Mouse (Mus musculus) stomach, postnatal 0 days (tissue): Measurements from ENCODE around the gene Dppa3. TPM values are rescaled to one million over a fixed set of nuclear protein-coding genes. Genes with fewer than 3 reads are reported as not detected.

Experiments used
- ATAC-seq: fragments of 200-750 bp; cut with Nextera tagmentation; 2 replicates; pipeline ENCODE4 v1.8.0; 2017; ENCODE audit not compliant: low FRiP score, low TSS enrichment
- DNase-seq: peaks from one replicate; pipeline ENCODE4 v3.0.0-alpha.2; 2016; ENCODE audit warnings: low spot score
- H3K27ac ChIP-seq: fragments of 300-500 bp; sonication (generic); replicated peaks from 2 replicates; pipeline ENCODE4 v1.5.1; 2014; ENCODE audit warnings: mild to moderate bottlenecking, control low read depth
- H3K27me3 ChIP-seq: fragments of 300-500 bp; sonication (generic); 2 replicates; pipeline ENCODE4 v1.6.1; 2014; ENCODE audit warnings: low read length; ENCODE audit not compliant: control insufficient read depth, insufficient read depth
- H3K36me3 ChIP-seq: fragments of 300-500 bp; sonication (generic); 2 replicates; pipeline ENCODE4 v1.6.1; 2014; ENCODE audit warnings: low read length, mixed read lengths; ENCODE audit not compliant: control insufficient read depth, insufficient read depth
- H3K4me1 ChIP-seq: fragments of 300-500 bp; sonication (generic); replicated peaks from 2 replicates; pipeline ENCODE4 v1.6.1; 2014; ENCODE audit warnings: antibody characterized with exemption; ENCODE audit not compliant: control insufficient read depth, insufficient read depth
- H3K4me2 ChIP-seq: fragments of 300-500 bp; sonication (generic); replicated peaks from 2 replicates; pipeline ENCODE4 v1.6.1; 2014; ENCODE audit warnings: low read depth, mild to moderate bottlenecking, control low read depth, moderate library complexity
- H3K4me3 ChIP-seq: fragments of 300-500 bp; sonication (generic); 2 replicates; pipeline ENCODE4 v1.5.1; 2014; ENCODE audit warnings: low read depth, low read length, control low read depth
- H3K9ac ChIP-seq: fragments of 300-500 bp; sonication (generic); 2 replicates; pipeline ENCODE4 v1.6.1; 2014; ENCODE audit warnings: mild to moderate bottlenecking, low read length, control low read depth, mixed read lengths
- H3K9me3 ChIP-seq: fragments of 300-500 bp; sonication (generic); 2 replicates; pipeline ENCODE4 v1.6.1; 2016; ENCODE audit warnings: low read length; ENCODE audit not compliant: control insufficient read depth
- CTCF ChIP-seq: IDR thresholded peaks from 2 replicates; pipeline ENCODE4 v1.5.1; 2016; ENCODE audit warnings: antibody characterized with exemption, low read depth, mild to moderate bottlenecking, moderate library complexity
- EP300 ChIP-seq: optimal IDR thresholded peaks from 2 replicates; pipeline ENCODE3; 2016; ENCODE audit warnings: antibody characterized with exemption
- WGBS: fragments of 180-500 bp; shearing (Covaris S2); extraction: QIAGEN DNeasy Blood & Tissue Kit; methylation state at CpG from one replicate; pipeline ENCODE4 v1.1.7; 2014; 5-methylcytosine and 5-hydroxymethylcytosine counted together
- polyA plus RNA-seq: library from polyadenylated mRNA; unstranded; fragments of >200 nt; fragmentation: Nextera tagmentation; extraction: Ambion mirVana; gene quantifications from 2 replicates; pipeline ENCODE4 v1.2.1, GENCODE M21; 2015

Dppa3 gene
- polyA plus RNA-seq, 1 experiment from 2014 or later, result not detected

DNA sequence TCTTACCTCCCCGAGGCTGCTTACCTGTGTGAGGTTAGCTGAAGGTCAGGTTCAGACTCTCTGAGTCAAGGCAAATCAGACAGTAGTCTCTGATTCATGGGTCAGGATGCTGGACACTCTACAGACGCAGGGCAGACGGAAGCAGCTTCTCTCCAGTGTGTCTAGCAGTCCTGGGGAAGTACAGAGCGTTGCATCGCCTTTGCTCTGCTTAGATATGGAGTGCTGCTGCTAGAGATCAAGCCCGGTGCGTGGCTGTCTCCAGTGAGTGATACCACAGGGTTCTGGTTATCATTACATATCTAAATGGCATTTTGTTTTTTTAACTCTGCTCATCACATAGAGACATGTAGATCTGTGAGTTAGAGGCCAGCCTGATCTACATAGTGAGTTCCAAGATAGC lies 29.6 kb upstream of the Dppa3 start:
- H3K9ac ChIP-seq, result no peak overlapping the region
- 74% methylated on average over 7 of the region's 7 CpGs for WGBS

DNA sequence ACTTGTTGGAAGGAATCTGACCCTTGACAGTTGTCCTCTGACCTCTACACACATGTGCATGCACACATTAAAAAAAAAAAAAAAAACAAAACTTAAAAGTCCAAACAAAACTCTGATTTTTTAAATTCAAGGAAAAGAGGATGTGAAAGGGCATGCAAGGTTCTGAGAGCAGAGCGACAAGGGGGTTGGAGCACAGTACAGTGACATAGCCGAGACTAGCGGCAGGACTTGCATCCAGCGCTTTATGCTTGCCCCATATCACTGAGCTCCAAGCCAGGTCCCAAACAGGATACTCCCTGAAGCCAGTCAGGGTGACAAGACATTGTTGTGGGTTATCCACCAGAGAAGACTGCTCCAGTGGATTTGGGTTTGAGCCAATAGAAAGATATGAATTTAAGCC lies 28.2 kb upstream of the Dppa3 start:
- no peak overlapping the region for H3K27ac ChIP-seq
- no peak for DNase-seq
- H3K9me3 ChIP-seq, result no peaks in the 10 kb centered on the region
- H3K36me3 ChIP-seq, result no peaks in the 10 kb centered on the region
- TF ChIP-seq EP300 (no peak), CTCF (no peak)
- 95% methylated on average over 4 of the region's 4 CpGs for WGBS
- H3K4me3 ChIP-seq, result no peak overlapping the region
- no peak overlapping the region for H3K9ac ChIP-seq
- H3K27me3 ChIP-seq, result no peaks in the 10 kb centered on the region
- no peak for ATAC-seq
- H3K4me2 ChIP-seq, result no peak overlapping the region
- H3K4me1 ChIP-seq, result no peaks in the 10 kb centered on the region

More for the DNA sequence above, 29.6 kb upstream of the Dppa3 start:
- DNase-seq, result no peak
- ATAC-seq, result no peak
- H3K4me2 ChIP-seq, result no peak overlapping the region
- no peaks in the 10 kb centered on the region for H3K36me3 ChIP-seq
- no peak overlapping the region for H3K27ac ChIP-seq
- H3K4me1 ChIP-seq, result no peaks in the 10 kb centered on the region
- no peaks in the 10 kb centered on the region for H3K9me3 ChIP-seq
- no peaks in the 10 kb centered on the region for H3K27me3 ChIP-seq
- TF ChIP-seq CTCF (no peak), EP300 (no peak)
- H3K4me3 ChIP-seq, result no peak overlapping the region

DNA sequence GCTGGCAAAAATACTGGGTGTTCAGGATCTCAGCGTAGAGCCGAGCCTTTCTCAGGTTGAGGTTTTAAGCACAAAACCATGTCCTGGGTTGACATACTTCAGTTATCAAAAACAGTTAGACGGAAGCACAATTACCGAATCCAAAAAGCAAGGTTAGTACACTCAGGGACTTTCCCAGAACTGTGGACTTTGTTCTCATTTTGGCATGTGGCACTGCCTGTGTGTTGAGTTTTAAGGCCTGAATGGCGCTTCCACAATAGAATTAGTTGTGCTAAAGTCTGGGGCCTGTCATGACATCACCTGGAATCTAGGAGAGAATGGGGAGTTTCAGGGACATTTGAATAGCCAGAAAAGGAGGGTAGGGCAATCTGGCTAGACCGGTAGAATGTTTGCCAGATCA lies 27.8 kb upstream of the Dppa3 start:
- no peaks in the 10 kb centered on the region for H3K9me3 ChIP-seq
- H3K27ac ChIP-seq, result no peak overlapping the region
- H3K36me3 ChIP-seq, result no peaks in the 10 kb centered on the region
- no peaks in the 10 kb centered on the region for H3K27me3 ChIP-seq
- DNase-seq (no peak), ATAC-seq (no peak)
- no peaks in the 10 kb centered on the region for H3K4me1 ChIP-seq
- H3K4me3 ChIP-seq, result no peak overlapping the region
- H3K4me2 ChIP-seq, result no peak overlapping the region
- H3K9ac ChIP-seq, result no peak overlapping the region
- TF ChIP-seq CTCF (no peak), EP300 (no peak)
- WGBS, result 57% methylated on average over 6 of the region's 6 CpGs

DNA sequence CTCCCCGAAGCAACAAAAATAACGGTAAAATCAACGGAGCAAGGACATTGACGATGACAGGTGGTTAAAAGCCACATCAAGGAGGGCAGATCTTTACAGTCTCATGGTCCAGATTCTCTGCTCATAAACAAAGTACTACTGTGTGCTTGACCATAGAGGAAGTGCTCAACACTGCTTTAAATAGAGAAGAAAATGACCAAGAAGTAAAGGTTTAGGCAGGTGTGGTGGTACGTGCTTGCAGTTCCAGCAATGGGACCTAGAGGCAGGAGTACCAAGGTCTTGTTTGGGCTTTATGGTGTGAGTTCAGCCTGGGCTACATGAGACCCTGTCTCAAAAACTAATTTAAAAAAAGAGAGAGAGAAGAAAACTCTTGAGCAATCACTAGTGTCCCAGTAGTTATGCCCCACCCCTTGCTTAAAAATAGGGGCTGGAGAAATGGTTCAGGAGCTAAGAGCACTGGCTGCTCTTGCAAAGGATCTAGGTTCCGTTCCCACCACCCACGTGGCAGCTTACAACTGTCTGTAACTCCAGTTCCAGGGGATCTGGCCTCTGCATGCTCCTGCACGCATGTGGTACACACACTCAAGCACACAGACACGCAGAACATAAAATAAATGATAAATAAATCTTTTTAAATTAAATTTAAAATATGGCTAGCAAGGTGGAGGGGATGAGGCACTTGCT lies 27.0 kb upstream of the Dppa3 start:
- H3K27me3 ChIP-seq, result no peaks in the 10 kb centered on the region
- no peaks in the 10 kb centered on the region for H3K9me3 ChIP-seq
- H3K27ac ChIP-seq, result no peak overlapping the region
- H3K4me1 ChIP-seq, result no peaks in the 10 kb centered on the region
- ATAC-seq (no peak), DNase-seq (no peak)
- H3K4me3 ChIP-seq, result no peak overlapping the region
- no peak overlapping the region for H3K4me2 ChIP-seq
- H3K9ac ChIP-seq, result no peak overlapping the region
- no peaks in the 10 kb centered on the region for H3K36me3 ChIP-seq
- WGBS, result 82% methylated on average over 9 of the region's 9 CpGs
- no peak for TF ChIP-seq CTCF
- TF ChIP-seq EP300, result no peak

DNA sequence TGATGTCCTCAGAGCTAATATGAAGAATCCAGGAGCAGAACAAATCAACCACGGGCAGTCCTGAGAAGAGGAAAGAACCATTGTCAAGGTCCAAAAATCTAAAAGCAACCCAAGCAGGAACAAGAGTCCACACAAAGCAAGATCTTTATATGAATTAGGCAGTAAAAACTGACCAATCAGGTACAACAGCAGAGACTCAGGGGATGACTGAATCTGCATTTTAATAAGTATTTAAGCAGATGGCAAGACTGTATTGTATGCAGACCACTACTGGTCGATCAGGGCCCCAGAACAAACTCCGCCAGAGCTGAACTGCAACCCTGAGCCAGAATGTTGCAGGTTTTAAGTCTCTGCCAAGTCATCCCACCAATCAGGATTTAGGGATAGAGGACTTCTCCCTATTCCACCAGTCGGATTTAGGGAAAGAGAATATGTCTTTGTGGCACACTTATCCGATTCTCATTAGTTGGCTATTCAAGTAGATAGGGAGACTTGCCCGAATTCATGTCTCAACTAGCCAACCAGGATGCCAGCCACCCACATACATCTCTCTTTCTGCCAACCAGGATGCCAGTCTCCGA lies 26.1 kb upstream of the Dppa3 start:
- ATAC-seq (no peak), DNase-seq (no peak)
- WGBS, result 78% methylated on average over 7 of the region's 7 CpGs
- Histone ChIP-seq H3K36me3 (no peaks in the 10 kb centered on the region), H3K4me2 (no peak overlapping the region), H3K27me3 (no peaks in the 10 kb centered on the region), H3K27ac (no peak overlapping the region), H3K4me3 (no peak overlapping the region), H3K9me3 (no peaks in the 10 kb centered on the region), H3K4me1 (no peaks in the 10 kb centered on the region), H3K9ac (no peak overlapping the region)
- no peak for TF ChIP-seq CTCF
- no peak for TF ChIP-seq EP300

DNA sequence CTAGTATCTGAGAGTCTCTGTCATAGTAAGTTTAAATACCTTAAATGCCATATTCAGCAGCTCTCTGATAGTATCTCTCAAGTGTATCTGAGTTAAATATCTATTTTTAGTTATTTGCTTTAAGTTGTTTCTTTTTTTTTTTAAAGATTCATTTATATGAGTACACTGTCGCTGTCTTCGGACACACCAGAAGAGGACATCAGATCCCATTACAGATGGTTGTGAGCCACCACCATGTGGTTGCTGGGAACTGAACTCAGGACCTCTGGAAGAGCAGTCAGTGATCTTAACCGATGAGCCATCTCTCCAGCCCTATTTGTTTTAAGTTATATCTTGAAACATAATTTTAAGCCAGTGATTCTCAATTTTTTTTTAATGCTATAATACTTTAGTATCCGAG lies 25.2 kb upstream of the Dppa3 start:
- 86% methylated on average over 4 of the region's 4 CpGs for WGBS
- Histone ChIP-seq H3K4me3 (no peak overlapping the region), H3K4me2 (no peak overlapping the region), H3K27me3 (no peaks in the 10 kb centered on the region), H3K27ac (no peak overlapping the region), H3K9ac (no peak overlapping the region), H3K36me3 (no peaks in the 10 kb centered on the region), H3K9me3 (no peaks in the 10 kb centered on the region), H3K4me1 (no peaks in the 10 kb centered on the region)
- DNase-seq (no peak), ATAC-seq (no peak)
- TF ChIP-seq EP300 (no peak), CTCF (no peak)
